Mouse (Mus musculus) adrenal gland (tissue): ENCODE results near the gene Eps15.

Experiments used
- intact Hi-C: fragments of 180-260 bp; cut with DNase I; formaldehyde crosslinking; loops from one replicate; pipeline ENCODE4 v1.15.1; 2025
- long read RNA-seq, 2 experiments: library from polyadenylated mRNA; unstranded; transcript quantifications; one replicate each; pipeline ENCODE4 v2.0.0; 2020; ENCODE audit warnings: borderline replicate concordance in 1 of 2; ENCODE audit not compliant: insufficient replicate concordance in 1 of 2

Gene Eps15
- long read RNA-seq, experiment 1, partial matches to known transcripts = 1 of 8 reads
- long read RNA-seq, experiment 1, other reads (novel, unspliced or antisense) = 7 of 8 reads
- long read RNA-seq, experiment 2, full-length matches to known transcripts = 3 of 14 reads
- long read RNA-seq, experiment 2, partial matches to known transcripts = 5 of 14 reads
- long read RNA-seq, experiment 2, other reads (novel, unspliced or antisense) = 6 of 14 reads

DNA sequence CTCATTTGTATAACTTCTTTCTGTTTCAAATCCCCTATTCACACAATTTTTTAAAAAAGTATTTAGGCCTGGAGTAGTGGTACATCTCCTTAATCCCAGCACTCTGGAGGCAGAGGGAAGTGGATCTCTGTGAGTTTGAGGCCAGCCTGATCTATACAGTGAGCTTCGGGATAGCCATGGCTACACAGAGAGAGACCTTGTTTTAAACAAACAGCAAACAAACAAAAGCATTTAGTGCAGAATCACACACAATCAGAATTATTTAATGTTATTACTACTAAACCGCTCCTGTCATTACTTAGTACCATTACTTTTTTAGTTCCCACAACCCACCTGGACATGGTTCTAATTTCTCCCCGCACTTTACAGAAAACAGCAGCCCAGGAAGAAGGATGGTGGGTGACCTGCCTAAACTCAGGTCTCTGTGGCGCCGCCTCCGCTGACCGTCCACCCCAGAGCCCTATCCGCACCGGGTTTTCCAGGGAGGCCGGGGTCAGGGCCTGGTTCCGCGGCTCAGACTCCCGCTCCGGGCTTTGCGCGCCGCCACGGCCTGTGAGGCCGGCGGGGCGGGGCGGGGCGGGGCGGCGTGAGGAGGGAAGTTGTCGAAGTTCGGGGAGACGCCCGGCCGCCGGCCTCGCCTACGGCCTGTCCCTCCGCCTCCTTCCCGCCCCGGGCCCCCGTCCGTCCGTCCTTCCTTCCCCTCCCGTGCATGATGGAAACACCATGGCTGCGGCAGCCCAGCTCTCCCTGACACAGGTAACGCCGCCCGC is at the start of gene Eps15:
Gene Eps15, plus strand, starts transcription at position 580 of the 770 bp plus-strand sequence.
- intact Hi-C loops = no loop called here

DNA sequence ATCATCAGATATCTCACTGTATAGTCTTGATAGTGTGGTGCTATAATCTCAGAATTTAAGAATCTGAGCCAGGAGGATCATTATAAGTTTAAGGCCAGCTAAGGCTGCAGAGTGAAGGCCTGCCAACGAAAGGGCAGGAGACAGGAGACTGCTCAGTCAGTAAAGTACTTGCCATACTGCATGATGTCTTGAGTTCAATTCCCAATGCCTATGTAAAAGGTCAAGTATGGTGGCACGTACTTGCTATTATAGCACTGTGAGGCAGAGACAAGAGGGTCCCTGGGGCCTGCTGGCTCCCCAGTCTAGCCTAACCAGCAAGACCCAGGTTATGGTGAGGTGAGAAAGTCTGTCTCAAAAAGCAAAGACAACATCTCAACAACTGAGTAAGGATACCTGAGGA is 45.9 kb upstream of the Eps15 start, which contains the start of gene Calr4:
Gene Calr4, plus strand, starts transcription at position 301 of the 400 bp plus-strand sequence.
- intact Hi-C loops = no loop called here

DNA sequence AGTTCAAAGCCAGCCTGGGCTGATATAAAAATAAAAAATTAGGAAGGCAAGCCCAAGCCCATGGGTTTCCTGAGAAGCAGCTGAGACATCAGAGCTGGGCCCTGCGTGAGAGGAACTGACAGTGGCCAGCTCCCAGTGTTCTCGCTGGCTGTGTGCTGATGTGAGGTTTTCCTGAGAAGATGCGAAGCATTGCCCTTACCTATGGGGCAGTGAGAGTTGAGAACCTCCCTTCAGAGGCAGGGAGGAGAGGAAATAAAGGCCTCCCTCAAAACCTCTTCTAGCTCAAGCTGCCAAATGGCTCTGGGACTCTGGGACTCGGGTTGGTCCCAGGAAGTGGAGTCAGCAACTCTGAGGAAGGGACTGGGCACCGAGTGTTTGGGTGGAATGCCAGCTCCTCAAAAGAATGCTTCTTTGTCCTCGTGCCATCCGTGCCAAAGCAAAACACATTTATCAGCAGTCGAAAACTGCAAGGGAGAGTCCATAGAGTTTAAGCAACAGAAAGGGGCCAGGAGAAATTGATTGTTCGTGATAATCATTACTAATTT is 45.2 kb upstream of the Eps15 start:
- intact Hi-C loops = no loop called here

DNA sequence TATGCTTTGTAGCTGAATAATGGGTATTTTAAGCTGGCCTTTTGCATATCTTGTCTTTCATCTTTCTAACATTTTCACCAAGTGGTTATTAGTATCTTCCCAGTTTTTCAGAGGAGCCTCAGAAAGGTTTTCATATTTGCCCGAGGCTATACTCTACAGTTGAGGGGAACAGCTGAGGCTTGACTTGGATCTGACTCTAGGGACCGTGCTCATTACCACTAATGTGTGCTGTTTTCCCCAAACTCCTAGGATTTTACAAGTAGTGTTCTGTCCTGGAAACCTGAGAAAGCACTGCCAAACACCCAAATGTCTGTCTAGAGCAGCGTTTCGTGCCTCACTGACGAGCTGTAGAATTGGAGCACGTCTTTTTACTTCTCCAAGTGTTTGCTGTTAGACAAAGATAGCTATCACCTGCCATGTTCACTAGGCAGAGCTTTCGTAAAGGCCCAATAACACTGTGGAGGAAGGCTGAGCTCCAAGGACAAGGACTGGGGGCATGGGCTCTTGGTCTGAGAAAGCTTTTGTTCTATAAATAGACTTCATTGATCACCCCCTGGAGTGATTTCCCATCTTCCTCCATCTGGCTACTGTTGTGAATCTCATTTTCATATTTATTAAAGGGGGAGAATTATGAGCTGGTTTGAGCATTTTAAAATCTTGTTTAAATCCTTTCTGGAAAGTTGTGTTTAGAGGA is 43.7 kb upstream of the Eps15 start:
- intact Hi-C loops = no loop called here

DNA sequence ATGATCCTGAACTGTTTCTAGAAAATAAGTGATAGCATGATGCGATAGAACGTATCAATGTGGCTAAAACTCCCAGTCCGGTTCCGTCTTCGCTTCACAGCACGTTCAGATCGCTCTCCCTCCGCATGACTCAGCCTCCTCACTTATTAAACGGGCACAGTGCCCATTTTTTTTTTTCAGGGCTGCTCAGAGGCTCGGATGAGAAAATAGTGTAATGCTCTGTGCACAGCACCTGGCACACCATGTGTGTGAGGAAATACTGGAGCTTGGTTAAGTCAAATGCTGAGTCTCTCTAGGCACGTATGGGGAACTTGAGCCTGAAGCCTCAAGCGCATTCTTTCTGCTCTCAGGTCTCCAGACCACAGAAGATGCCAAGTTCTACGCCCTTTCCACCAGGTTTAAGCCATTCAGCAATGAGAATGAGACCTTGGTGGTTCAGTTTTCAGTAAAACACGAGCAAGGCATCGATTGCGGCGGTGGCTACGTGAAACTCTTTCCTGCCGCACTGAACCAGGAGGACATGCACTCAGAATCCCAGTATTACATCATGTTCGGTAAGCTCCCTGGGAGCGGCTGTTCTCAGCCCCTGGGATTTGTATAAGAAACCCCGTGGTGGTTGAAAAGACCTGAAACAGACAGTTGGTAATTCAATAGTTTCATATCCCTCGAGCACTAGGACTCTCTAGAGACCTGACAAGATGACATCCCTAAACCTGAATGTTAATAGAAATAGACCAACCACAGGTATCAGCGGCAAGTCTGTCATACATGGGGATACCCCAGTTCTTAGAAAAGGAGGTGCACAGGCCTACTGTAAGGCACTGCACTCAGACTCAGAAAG is 41.4 kb upstream of the Eps15 start:
- intact Hi-C loops = no loop called here

DNA sequence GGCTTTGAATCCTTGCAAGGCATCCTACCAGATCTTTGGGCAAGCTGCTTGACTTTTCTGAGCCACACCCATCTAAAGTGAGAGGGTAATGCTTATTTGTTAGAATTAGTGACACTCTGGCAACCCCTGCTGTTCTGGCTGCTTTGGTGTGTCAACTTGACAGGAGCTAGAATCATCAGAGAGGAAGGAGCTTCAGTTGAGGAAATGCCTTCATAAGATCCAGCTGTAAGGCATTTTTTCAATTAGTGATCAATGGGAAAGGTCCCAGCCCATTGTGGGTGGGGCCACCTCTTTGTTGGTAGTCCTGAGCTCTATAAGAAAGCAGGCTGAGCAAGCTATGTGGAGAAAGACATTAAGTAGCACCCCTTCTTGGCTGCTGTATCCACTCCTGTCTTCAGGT is 38.8 kb upstream of the Eps15 start:
- intact Hi-C loops = no loop called here

DNA sequence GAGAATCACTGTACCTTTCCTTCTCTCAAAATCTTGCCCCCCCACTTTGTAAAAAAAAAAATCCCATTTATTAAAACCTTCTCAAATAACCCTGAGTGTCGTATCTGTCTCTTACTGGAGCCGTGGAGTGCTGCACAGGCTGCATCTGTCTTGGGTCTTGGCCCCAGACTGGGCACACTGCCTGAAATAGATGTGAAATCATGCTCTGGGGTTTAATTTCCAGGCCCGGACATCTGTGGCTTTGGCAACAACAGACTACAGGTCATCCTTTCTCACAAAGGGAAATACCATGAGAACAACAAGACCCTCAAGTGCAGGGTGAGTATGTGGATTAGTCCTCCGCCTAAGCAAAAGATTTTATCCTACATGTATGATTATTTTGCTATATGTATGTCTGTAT is 38.1 kb upstream of the Eps15 start:
- intact Hi-C loops = no loop called here

DNA sequence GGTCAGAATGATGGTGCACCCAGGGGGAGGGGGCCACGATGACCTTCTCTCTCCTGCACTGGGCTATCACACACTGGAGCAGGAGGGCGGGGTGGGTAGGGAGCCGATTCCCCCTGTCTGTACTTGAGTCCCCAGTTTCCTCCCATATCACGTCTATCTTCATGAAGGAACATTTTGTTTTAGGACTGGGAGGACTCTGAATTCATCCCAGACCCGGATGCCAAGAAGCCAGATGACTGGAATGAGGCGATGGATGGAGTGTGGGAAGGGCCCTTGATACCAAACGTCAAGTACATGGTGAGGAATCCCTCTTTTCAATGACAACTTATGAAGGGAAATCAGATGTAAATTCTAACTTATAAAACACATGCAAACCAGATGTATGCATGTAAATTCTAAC is 35.6 kb upstream of the Eps15 start:
- intact Hi-C loops = no loop called here

DNA sequence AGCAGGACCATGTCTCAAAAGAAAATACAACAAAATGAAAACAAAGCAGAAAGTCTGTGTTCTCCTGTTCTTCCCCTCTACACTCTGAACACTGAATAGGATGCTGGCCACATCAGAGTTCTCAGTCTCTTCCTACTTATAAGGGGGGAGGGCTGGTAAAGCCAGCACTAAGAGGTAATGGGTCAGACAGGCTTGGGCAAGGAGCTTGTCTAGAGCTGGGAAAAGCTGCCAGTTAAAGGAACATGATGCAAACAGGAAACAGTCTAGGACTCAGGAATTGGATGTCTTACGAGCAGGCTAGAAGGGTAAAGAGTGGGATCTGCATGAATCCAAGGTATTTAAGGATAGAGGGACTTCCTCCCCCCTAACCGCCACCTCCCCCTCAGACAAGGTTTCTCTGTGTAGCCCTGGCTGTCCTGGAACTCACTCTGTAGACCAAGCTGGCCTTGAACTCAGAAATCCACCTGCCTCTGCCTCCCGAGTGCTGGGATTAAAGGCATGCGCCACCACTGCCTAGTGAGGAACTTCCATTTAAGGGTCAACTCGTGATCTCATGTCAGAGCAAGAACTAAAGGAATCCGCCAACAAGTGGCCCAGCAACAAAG is 35.0 kb upstream of the Eps15 start:
- intact Hi-C loops = no loop called here

DNA sequence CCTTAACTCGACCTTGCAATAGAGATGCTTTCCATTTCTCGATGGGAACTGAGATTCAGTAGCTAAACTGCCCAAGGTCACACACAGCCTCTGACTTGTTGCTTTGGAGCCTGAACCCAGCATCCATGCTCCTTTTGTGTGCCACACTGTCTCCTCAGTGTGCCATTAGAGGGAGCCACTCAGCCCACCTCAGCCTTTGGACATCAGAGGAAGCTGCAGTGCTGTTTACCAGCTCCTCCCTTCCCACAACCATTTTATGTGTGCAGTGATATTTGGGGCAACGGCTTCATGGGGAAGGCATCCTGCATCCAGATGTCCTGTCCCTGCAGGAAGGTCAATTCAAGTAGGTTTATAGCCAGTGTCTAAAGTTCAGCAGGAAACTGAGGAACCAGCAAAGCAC is 28.5 kb upstream of the Eps15 start:
- intact Hi-C loops = no loop called here

DNA sequence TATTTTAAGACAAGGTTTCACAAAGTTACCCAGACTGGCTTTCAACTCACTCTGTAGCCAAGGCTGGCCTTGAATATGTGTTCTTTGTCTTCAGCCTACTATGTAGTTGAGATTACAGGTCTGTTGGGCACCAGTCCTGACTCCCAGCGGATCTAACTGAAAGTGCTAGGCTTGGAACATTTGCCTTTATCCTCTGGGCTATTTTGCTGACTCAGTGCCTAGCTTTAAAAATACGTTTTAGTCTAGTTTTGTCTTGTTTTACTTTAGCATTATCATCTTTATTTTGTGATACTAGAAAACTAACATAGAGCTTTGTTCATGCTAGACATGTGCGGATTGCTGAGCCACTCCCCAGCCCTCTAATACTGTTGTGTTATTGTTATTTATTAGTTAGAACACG is 27.9 kb upstream of the Eps15 start:
- intact Hi-C loops = no loop called here

DNA sequence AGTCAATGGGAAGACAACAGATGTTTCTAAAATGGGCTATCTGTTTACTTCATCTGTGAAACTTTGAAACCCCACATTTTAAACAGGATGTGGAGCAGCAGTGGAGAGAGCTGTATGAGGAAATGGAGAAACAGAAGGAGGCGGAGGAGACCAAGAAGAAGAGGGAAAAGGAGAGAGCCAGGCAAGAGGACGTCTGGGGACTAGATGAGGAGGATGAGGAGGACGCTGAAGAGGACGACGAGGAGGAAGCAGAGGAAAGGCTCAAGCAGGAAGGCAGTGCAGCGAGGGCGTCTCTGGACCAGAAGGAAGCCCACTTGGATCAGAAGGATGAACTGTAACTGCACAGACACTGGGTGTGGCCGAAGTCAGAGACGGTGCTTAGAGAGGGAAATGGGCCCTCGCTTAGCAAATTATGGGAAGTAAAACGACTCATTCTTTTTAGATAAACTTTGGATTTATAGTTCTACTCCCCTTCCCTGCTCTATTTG is 26.4 kb upstream of the Eps15 start:
- intact Hi-C loops = no loop called here

DNA sequence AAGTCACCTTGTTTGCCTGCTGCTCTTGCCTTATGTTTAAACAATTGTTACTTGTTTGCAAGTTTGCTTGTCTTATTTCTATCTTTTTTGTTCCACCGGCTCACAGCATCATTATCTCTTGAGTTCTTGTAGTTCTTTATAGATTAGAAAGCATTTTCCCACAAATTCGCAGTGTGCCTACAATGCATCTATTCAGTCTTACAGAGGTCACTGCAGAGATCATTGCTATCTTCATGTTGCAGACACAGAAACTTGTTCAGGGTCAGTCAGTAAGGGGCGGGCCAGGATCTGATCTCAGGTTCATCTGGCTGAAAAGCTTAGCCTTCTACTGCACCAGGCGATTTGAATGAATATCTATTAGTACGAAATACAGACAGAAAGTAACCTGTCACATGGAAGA is 25.6 kb upstream of the Eps15 start:
- intact Hi-C loops = no loop called here

DNA sequence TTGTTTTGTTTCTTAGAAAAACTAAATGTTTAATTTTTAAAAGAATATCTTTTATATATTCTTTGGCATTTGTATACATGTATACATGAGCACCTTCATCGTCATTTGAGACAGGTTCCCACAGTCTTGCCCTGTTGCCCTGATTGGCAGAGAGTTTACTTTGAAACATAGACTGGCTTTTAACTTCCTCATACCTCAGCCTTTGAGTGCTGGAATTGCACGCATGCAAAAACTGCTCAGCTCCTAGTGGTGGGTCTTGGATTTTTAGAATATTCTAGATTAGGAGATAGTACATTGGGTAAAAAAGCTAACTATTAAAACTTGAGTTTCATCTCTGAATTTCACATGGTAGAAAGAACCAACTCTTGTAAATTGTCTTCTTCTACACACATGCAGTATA is 24.7 kb upstream of the Eps15 start:
- intact Hi-C loops = no loop called here

DNA sequence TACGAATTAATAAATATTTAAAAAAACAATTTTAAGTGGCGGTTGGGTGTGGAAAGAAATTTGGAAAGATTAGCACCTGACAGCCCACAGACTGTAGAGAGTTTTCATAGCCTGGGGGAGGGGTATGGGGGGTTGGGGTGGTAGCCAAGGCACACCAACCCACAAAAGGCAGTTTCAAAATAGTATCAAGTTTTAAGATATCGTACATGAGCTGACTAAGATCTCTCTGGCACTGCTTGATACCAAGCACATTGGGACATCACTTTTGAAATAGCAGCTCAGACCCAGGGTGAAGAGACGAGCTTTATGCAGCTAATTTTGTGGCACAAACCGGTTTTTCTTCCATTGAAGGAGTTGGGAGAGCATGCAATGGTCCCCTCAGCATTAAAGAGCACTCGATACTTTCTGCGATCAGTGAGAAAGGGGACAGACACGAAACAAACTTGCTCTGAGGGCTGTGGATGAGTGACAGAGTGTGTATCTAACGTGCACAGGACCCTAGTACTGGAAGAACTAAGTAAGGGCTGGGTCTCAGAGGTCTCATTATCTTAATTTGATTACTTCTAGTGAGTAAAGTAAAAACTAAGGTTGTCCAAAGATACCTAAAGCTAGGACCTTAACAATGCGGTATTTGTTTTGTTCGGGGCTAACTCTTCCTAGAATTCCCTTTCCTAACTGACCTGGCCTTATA is 24.2 kb upstream of the Eps15 start:
- intact Hi-C loops = no loop called here

DNA sequence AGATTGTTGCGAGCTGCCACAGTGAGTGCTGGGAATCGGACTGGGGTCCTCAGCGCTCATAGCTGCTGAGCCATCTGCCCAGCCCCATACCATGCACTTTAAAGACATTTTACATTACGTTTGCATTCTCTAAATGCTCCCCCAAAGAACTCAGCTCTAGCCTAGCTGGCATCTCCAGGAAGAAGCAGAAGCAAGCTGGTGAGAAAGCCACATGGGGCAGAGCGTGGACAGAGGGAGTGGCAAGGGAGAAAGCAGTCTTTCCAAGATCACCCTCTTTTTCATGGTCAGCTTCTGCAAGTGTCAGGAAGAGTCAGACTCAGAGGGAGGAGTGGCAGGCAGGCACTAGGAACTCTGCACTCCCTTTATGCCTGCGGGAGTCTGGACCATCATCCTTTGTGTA is 23.3 kb upstream of the Eps15 start:
- intact Hi-C loops = no loop called here

DNA sequence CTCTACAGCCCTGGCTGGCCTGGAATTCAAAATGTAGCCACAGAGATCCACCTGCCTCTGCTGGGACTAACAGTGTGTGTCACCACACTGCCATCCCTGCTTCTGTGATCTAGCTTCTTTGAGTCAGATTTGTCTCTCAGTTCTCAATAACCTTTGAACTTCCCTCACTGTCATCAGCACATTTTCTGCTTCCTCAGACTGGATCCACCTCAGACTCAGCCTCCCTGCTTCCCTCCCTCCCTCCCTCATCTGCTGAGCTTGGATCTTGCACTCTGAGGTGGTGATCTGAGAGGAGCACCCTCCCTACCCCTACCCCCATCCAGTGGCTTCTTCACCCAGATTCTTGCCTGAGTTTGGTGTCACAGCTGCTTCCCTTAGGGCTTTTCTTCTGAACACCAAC is 22.4 kb upstream of the Eps15 start:
- intact Hi-C loops = no loop called here

DNA sequence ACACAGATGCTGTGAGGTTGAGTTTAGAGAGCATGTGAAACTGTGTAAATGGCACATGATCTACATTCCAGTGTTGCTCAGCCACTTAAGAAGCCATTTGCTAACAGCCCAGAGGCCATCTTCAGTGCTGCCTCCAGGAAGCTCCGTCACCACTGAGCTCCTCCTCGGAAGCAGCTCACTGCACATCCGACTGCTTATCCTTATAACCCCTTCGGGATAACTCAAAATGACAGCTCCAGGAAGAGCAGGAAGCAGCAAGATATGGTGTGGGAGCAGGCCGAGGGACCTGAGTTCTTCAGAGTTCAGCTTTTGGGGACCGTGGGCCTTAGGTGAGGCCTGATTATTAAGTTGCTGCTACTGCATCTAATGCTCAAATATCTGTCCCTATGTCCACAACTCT is 18.0 kb upstream of the Eps15 start:
- intact Hi-C loops = no loop called here

DNA sequence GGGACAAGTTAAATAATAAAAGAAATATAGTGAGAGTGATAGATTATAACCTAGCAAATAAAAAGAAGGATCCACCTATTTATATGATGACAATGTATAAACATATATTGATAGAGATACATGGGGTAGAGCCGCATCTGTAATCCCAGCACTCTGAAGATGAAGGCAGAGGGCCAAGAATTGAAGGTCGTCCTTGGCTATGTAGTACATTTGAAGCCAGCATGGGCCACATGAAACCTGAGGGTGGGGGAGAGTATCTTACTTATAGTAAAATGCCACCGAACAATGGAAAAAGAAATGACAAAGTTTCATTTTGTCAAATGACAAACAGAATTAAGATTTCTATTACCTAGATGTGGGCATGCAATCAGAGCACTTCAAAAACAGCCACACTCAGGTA is 14.0 kb upstream of the Eps15 start:
- intact Hi-C loops = no loop called here

DNA sequence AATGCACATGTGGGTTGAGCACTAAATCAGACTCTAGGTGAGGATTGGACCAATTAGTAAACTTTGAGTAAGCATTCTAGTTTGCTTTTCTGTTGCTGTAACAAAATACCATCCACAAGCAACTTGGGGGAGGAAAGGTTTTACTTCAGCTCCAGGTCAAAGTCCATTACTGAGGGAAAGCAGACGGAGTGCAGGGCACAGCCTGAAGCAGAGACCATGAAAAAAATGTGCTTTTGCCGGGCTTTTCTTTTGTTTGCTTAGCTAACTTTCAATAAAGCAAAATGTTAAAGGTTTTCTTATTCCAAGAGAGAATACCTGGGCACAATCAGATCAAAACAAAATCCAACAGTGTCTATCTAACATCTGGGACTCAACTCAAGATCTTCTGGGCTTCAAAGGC is 13.3 kb upstream of the Eps15 start:
- intact Hi-C loops = no loop called here
